Mouse (Mus musculus): ENCODE measurements around the gene Ubxn6. TPM values are rescaled to one million over a fixed set of nuclear protein-coding genes. Genes with fewer than 3 reads are reported as not detected.

The Ubxn6 gene
- polyA plus RNA-seq, 1 experiment from 2014 or later = 41.3 TPM

- peaks cover 30% of the 10 kb centered on the region for H3K36me3 ChIP-seq (ENCODE audit: control insufficient read depth, insufficient read depth, low read length)
- H3K9me3 ChIP-seq (ENCODE audit: control insufficient read depth, low read length) = no peaks in the 10 kb centered on the region
- no peak for ATAC-seq (ENCODE audit: insufficient number of reproducible peaks, insufficient read depth, low FRiP score, low read depth)
- no peak overlapping the region for H3K4me2 ChIP-seq (ENCODE audit: low read length)
- H3K4me1 ChIP-seq (ENCODE audit: control insufficient read depth in 2 of 2, insufficient read depth in 2 of 2, low read length in 2 of 2) = peaks cover 3 to 16% of the 10 kb centered on the region in 2 experiments; a peak in 3 of 4 replicates
- no peaks in the 10 kb centered on the region for H3K27me3 ChIP-seq (ENCODE audit: control insufficient read depth, insufficient read depth, low read length)
- no peak overlapping the region for H3K4me3 ChIP-seq (ENCODE audit: control insufficient read depth in 1 of 2, insufficient read depth in 1 of 2, low read depth in 1 of 2, low read length in 2 of 2)
- H3K27ac ChIP-seq (replicated peaks in 1 of 2; ENCODE audit: control insufficient read depth in 1 of 2, insufficient read depth in 1 of 2, low read depth in 2 of 2, low read length in 2 of 2) = no peak overlapping the region
- WGBS = 81% methylated on average over 7 of the region's 7 CpGs
- H3K9ac ChIP-seq (ENCODE audit: low read length) = peak overlapping the region; percentile 16; the same call in 1 of the 2 replicates
These were observed 40.6 kb downstream of the Ubxn6 start for GRCm38 (mm10) chr17:56034040-56034725.

GRCm38 (mm10) chr17:56032831-56033230 is 42.0 kb downstream of the Ubxn6 start:
- Histone ChIP-seq H3K36me3 (ENCODE audit: control insufficient read depth, insufficient read depth, low read length) (peaks cover 40% of the 10 kb centered on the region), H3K4me1 (ENCODE audit: control insufficient read depth in 2 of 2, insufficient read depth in 2 of 2, low read length in 2 of 2) (peaks cover 5 to 16% of the 10 kb centered on the region in 2 experiments; a peak in 3 of 4 replicates), H3K9me3 (ENCODE audit: control insufficient read depth, low read length) (no peaks in the 10 kb centered on the region), H3K27me3 (ENCODE audit: control insufficient read depth, insufficient read depth, low read length) (no peaks in the 10 kb centered on the region), H3K9ac (ENCODE audit: low read length) (no peak overlapping the region), H3K27ac (replicated peaks in 1 of 2; ENCODE audit: control insufficient read depth in 1 of 2, insufficient read depth in 1 of 2, low read depth in 2 of 2, low read length in 2 of 2) (no peak overlapping the region), H3K4me3 (ENCODE audit: control insufficient read depth in 1 of 2, insufficient read depth in 1 of 2, low read depth in 1 of 2, low read length in 2 of 2) (no peak overlapping the region), H3K4me2 (ENCODE audit: low read length) (no peak overlapping the region)
- WGBS = 74% methylated on average over 7 of the region's 7 CpGs
- no peak for ATAC-seq (ENCODE audit: insufficient number of reproducible peaks, insufficient read depth, low FRiP score, low read depth)

DNA sequence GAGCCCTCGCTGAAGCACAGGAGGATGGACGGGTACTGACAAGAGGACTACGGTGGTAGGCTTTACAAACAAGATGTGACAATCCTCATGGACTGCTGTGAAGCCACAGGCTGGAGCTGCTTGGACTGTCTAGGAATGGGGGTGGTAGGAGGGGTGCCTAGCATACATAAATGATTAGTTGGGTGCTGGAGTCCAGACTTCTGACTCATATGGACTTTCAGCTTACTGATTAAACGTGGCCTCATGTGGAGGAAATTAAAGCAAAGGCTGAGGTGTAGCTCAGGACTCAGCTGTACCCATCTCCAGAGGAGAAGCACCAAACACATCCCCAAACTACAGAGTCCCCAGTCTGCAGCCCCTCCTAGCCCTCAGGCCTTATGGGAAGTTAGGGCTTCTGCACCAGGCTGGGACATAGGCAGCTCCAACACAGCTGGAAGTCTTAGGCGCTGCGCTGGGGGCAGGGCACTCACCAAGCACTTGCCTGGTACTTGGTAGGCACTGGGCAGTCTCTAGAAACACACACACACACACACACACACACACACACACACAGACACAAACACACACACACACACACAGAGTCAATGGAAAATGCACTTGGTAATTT is 42.6 kb downstream of the Ubxn6 start:
- Histone ChIP-seq H3K27me3 (ENCODE audit: control insufficient read depth, insufficient read depth, low read length) (no peaks in the 10 kb centered on the region), H3K27ac (replicated peaks in 1 of 2; ENCODE audit: control insufficient read depth in 1 of 2, insufficient read depth in 1 of 2, low read depth in 2 of 2, low read length in 2 of 2) (no peak overlapping the region), H3K9me3 (ENCODE audit: control insufficient read depth, low read length) (no peaks in the 10 kb centered on the region), H3K4me2 (ENCODE audit: low read length) (no peak overlapping the region), H3K9ac (ENCODE audit: low read length) (no peak overlapping the region), H3K4me3 (ENCODE audit: control insufficient read depth in 1 of 2, insufficient read depth in 1 of 2, low read depth in 1 of 2, low read length in 2 of 2) (no peak overlapping the region), H3K36me3 (ENCODE audit: control insufficient read depth, insufficient read depth, low read length) (peaks cover 44% of the 10 kb centered on the region), H3K4me1 (ENCODE audit: control insufficient read depth in 2 of 2, insufficient read depth in 2 of 2, low read length in 2 of 2) (peaks cover 10 to 16% of the 10 kb centered on the region in 2 experiments; a peak in 3 of 4 replicates)
- 69% methylated on average over 6 of the region's 6 CpGs for WGBS
- ATAC-seq (ENCODE audit: insufficient number of reproducible peaks, insufficient read depth, low FRiP score, low read depth) = no peak

- H3K36me3 ChIP-seq (ENCODE audit: control insufficient read depth, insufficient read depth, low read length) = peaks cover 44% of the 10 kb centered on the region
- no peak overlapping the region for H3K9ac ChIP-seq (ENCODE audit: low read length)
- WGBS = 93% methylated on average over 7 of the region's 7 CpGs
- H3K27me3 ChIP-seq (ENCODE audit: control insufficient read depth, insufficient read depth, low read length) = no peaks in the 10 kb centered on the region
- peaks cover 13 to 19% of the 10 kb centered on the region in 2 experiments; a peak in 3 of 4 replicates for H3K4me1 ChIP-seq (ENCODE audit: control insufficient read depth in 2 of 2, insufficient read depth in 2 of 2, low read length in 2 of 2)
- H3K9me3 ChIP-seq (ENCODE audit: control insufficient read depth, low read length) = no peaks in the 10 kb centered on the region
- no peak for ATAC-seq (ENCODE audit: insufficient number of reproducible peaks, insufficient read depth, low FRiP score, low read depth)
- H3K4me3 ChIP-seq (ENCODE audit: control insufficient read depth in 1 of 2, insufficient read depth in 1 of 2, low read depth in 1 of 2, low read length in 2 of 2) = no peak overlapping the region
- H3K4me2 ChIP-seq (ENCODE audit: low read length) = no peak overlapping the region
- H3K27ac ChIP-seq (replicated peaks in 1 of 2; ENCODE audit: control insufficient read depth in 1 of 2, insufficient read depth in 1 of 2, low read depth in 2 of 2, low read length in 2 of 2) = peak overlapping the region; percentile 14 to 39; a peak in 1 of 4 replicates
These were observed 43.4 kb downstream of the Ubxn6 start for GRCm38 (mm10) chr17:56031431-56031830.

DNA sequence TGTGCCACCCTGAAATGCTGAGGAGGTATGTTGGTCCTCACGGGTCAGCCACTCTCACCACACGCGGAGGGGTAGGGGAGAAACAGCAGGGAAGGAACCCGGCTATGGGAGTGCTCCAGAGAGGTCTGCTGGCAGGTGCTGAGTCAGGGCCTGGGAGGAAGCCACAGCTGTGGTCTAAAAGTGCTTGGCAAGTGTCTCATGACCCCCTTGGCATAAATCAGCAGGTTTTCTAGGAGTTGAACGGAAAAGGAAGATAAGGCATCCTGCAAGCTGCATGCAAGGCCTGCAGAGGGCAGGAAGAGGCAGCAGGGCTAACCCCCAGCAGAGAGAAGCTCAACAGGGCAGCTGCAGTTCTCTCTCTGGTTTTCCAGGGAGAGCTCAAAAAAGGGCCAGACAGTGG is 43.9 kb downstream of the Ubxn6 start:
- Histone ChIP-seq H3K4me1 (ENCODE audit: control insufficient read depth in 2 of 2, insufficient read depth in 2 of 2, low read length in 2 of 2) (peaks cover 17 to 24% of the 10 kb centered on the region in 2 experiments), H3K9ac (ENCODE audit: low read length) (no peak overlapping the region), H3K36me3 (ENCODE audit: control insufficient read depth, insufficient read depth, low read length) (peaks cover 44% of the 10 kb centered on the region), H3K27ac (replicated peaks in 1 of 2; ENCODE audit: control insufficient read depth in 1 of 2, insufficient read depth in 1 of 2, low read depth in 2 of 2, low read length in 2 of 2) (peak overlapping the region; percentile 14 to 39; a peak in 1 of 4 replicates), H3K27me3 (ENCODE audit: control insufficient read depth, insufficient read depth, low read length) (no peaks in the 10 kb centered on the region), H3K9me3 (ENCODE audit: control insufficient read depth, low read length) (no peaks in the 10 kb centered on the region), H3K4me3 (ENCODE audit: control insufficient read depth in 1 of 2, insufficient read depth in 1 of 2, low read depth in 1 of 2, low read length in 2 of 2) (no peak overlapping the region), H3K4me2 (ENCODE audit: low read length) (no peak overlapping the region)
- no peak; the same call in 1 of the 2 replicates for ATAC-seq (ENCODE audit: insufficient number of reproducible peaks, insufficient read depth, low FRiP score, low read depth)
- 44% methylated on average over 5 of the region's 5 CpGs for WGBS

GRCm38 (mm10) chr17:56030238-56030870 is 44.5 kb downstream of the Ubxn6 start:
- H3K9ac ChIP-seq (ENCODE audit: low read length) = no peak overlapping the region
- peaks cover 20 to 29% of the 10 kb centered on the region in 2 experiments for H3K4me1 ChIP-seq (ENCODE audit: control insufficient read depth in 2 of 2, insufficient read depth in 2 of 2, low read length in 2 of 2)
- no peak for ATAC-seq (ENCODE audit: insufficient number of reproducible peaks, insufficient read depth, low FRiP score, low read depth)
- H3K36me3 ChIP-seq (ENCODE audit: control insufficient read depth, insufficient read depth, low read length) = peaks cover 44% of the 10 kb centered on the region
- no peak overlapping the region for H3K4me2 ChIP-seq (ENCODE audit: low read length)
- 89% methylated on average over 9 of the region's 9 CpGs for WGBS
- H3K27me3 ChIP-seq (ENCODE audit: control insufficient read depth, insufficient read depth, low read length) = no peaks in the 10 kb centered on the region
- no peak overlapping the region for H3K4me3 ChIP-seq (ENCODE audit: control insufficient read depth in 1 of 2, insufficient read depth in 1 of 2, low read depth in 1 of 2, low read length in 2 of 2)
- H3K9me3 ChIP-seq (ENCODE audit: control insufficient read depth, low read length) = no peaks in the 10 kb centered on the region
- no peak overlapping the region for H3K27ac ChIP-seq (replicated peaks in 1 of 2; ENCODE audit: control insufficient read depth in 1 of 2, insufficient read depth in 1 of 2, low read depth in 2 of 2, low read length in 2 of 2)

DNA sequence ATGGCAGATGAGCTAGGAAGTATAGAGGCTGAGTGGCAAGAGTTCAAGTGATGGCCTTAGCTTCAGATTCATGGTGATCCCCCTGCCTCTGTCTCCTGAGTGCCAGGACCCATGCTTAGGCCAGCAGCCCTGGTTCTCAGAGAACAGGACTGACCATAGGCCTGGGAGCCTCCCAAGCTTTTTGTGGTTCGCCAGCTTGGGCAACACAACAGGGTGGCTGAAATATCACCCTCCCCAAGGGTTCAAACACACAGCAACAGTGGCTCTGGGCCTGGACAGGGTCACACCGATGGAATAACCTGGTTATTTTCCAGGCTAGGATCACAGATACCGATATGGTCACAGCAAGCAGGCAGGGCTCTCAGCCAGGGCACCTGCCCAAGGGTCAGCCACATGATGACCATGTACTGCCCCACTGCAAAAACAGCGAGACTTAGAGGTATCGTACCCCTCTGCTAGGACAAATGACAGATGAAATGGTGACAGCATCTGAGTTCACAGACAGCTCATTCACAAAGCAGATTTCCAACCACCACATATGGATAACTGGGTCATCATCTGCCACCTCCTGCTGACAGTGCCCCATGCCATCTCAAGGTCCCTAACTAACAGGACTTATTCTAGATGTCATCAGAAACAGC is 46.9 kb downstream of the Ubxn6 start:
- whole genome bisulfite sequencing = 81% methylated on average over 5 of the region's 5 CpGs
- Histone ChIP-seq H3K27ac (replicated peaks in 1 of 2; ENCODE audit: control insufficient read depth in 1 of 2, insufficient read depth in 1 of 2, low read depth in 2 of 2, low read length in 2 of 2) (no peak overlapping the region), H3K4me1 (ENCODE audit: control insufficient read depth in 2 of 2, insufficient read depth in 2 of 2, low read length in 2 of 2) (peaks cover 36 to 43% of the 10 kb centered on the region in 2 experiments)

More for the DNA sequence above, 46.9 kb downstream of the Ubxn6 start:
- H3K4me3 ChIP-seq (ENCODE audit: control insufficient read depth in 1 of 2, insufficient read depth in 1 of 2, low read depth in 1 of 2, low read length in 2 of 2) = no peak overlapping the region
- H3K4me2 ChIP-seq (ENCODE audit: low read length) = no peak overlapping the region
- H3K27me3 ChIP-seq (ENCODE audit: control insufficient read depth, insufficient read depth, low read length) = no peaks in the 10 kb centered on the region
- H3K9ac ChIP-seq (ENCODE audit: low read length) = no peak overlapping the region; the same call in 1 of the 2 replicates
- H3K9me3 ChIP-seq (ENCODE audit: control insufficient read depth, low read length) = no peaks in the 10 kb centered on the region
- ATAC-seq (ENCODE audit: insufficient number of reproducible peaks, insufficient read depth, low FRiP score, low read depth) = no peak
- H3K36me3 ChIP-seq (ENCODE audit: control insufficient read depth, insufficient read depth, low read length) = peaks cover 24% of the 10 kb centered on the region
